Mouse (Mus musculus): ENCODE measurements around the gene Kcnq2. TPM values are rescaled to one million over a fixed set of nuclear protein-coding genes. Genes with fewer than 3 reads are reported as not detected.

The Kcnq2 gene
- 0.51 and 0.72 TPM in 2 replicates for polyA plus RNA-seq (2015; fragmentation: Nextera tagmentation; extraction: Ambion mirVana)

- under 1% methylated on average over 100 of the region's 104 CpGs for WGBS
- Histone ChIP-seq H3K9me3 (ENCODE audit: control insufficient read depth) (no peaks in the 10 kb centered on the region), H3K27me3 (replicated peaks; ENCODE audit: control insufficient read depth, insufficient read depth, low read length) (peaks cover 54% of the 10 kb centered on the region), H3K36me3 (ENCODE audit: control insufficient read depth, insufficient read depth) (no peaks in the 10 kb centered on the region), H3K9ac (ENCODE audit: low read depth, low read length) (no peak within 1 kb of the TSS), H3K4me2 (replicated peaks; ENCODE audit: low read depth) (peak within 1 kb of the TSS; percentile 63), H3K27ac (ENCODE audit: low read depth, low read length) (no peak within 1 kb of the TSS), H3K4me3 (ENCODE audit: low read depth, low read length) (peak within 1 kb of the TSS; percentile 36), H3K4me1 (replicated peaks; ENCODE audit: control insufficient read depth, insufficient read depth, low read length) (no peaks in the 10 kb centered on the region)
- ATAC-seq, result no peak
- no peak for TF ChIP-seq CTCF (IDR thresholded peaks at IDR 0.05; ENCODE audit: low read depth)
These were observed at the start of gene Kcnq2 for GRCm38 (mm10) chr2:181134591-181135445. Gene Kcnq2, minus strand, starts transcription at chr2:181135300.

- Histone ChIP-seq H3K9ac (ENCODE audit: low read depth, low read length) (no peak overlapping the region), H3K27me3 (replicated peaks; ENCODE audit: control insufficient read depth, insufficient read depth, low read length) (no peaks in the 10 kb centered on the region), H3K4me2 (replicated peaks; ENCODE audit: low read depth) (no peak overlapping the region), H3K36me3 (ENCODE audit: control insufficient read depth, insufficient read depth) (no peaks in the 10 kb centered on the region), H3K4me3 (ENCODE audit: low read depth, low read length) (no peak overlapping the region), H3K9me3 (ENCODE audit: control insufficient read depth) (no peaks in the 10 kb centered on the region), H3K4me1 (replicated peaks; ENCODE audit: control insufficient read depth, insufficient read depth, low read length) (no peaks in the 10 kb centered on the region), H3K27ac (ENCODE audit: low read depth, low read length) (no peak overlapping the region)
- ATAC-seq, result no peak
- TF ChIP-seq CTCF (IDR thresholded peaks at IDR 0.05; ENCODE audit: low read depth), result no peak
- WGBS, result 71% methylated on average over 6 of the region's 6 CpGs
These were observed 45.8 kb upstream of the Kcnq2 start for GRCm38 (mm10) chr2:181180898-181181297.

GRCm38 (mm10) chr2:181178471-181178870 is 43.4 kb upstream of the Kcnq2 start:
- 74% methylated on average over 5 of the region's 5 CpGs for WGBS
- no peak for ATAC-seq
- Histone ChIP-seq H3K9me3 (ENCODE audit: control insufficient read depth) (no peaks in the 10 kb centered on the region), H3K4me1 (replicated peaks; ENCODE audit: control insufficient read depth, insufficient read depth, low read length) (no peaks in the 10 kb centered on the region), H3K27me3 (replicated peaks; ENCODE audit: control insufficient read depth, insufficient read depth, low read length) (no peaks in the 10 kb centered on the region), H3K4me2 (replicated peaks; ENCODE audit: low read depth) (no peak overlapping the region), H3K4me3 (ENCODE audit: low read depth, low read length) (no peak overlapping the region), H3K9ac (ENCODE audit: low read depth, low read length) (no peak overlapping the region), H3K27ac (ENCODE audit: low read depth, low read length) (no peak overlapping the region), H3K36me3 (ENCODE audit: control insufficient read depth, insufficient read depth) (no peaks in the 10 kb centered on the region)
- TF ChIP-seq CTCF (IDR thresholded peaks at IDR 0.05; ENCODE audit: low read depth), result no peak

- no peak for TF ChIP-seq CTCF (IDR thresholded peaks at IDR 0.05; ENCODE audit: low read depth)
- Histone ChIP-seq H3K9me3 (ENCODE audit: control insufficient read depth) (no peaks in the 10 kb centered on the region), H3K27me3 (replicated peaks; ENCODE audit: control insufficient read depth, insufficient read depth, low read length) (no peaks in the 10 kb centered on the region), H3K4me2 (replicated peaks; ENCODE audit: low read depth) (no peak overlapping the region), H3K4me3 (ENCODE audit: low read depth, low read length) (no peak overlapping the region), H3K27ac (ENCODE audit: low read depth, low read length) (no peak overlapping the region), H3K4me1 (replicated peaks; ENCODE audit: control insufficient read depth, insufficient read depth, low read length) (no peaks in the 10 kb centered on the region), H3K9ac (ENCODE audit: low read depth, low read length) (no peak overlapping the region), H3K36me3 (ENCODE audit: control insufficient read depth, insufficient read depth) (no peaks in the 10 kb centered on the region)
- WGBS, result 80% methylated on average over 3 of the region's 3 CpGs
- no peak for ATAC-seq
These were observed 42.9 kb upstream of the Kcnq2 start for GRCm38 (mm10) chr2:181178015-181178414.

- Histone ChIP-seq H3K9me3 (ENCODE audit: control insufficient read depth) (no peaks in the 10 kb centered on the region), H3K27ac (ENCODE audit: low read depth, low read length) (no peak overlapping the region), H3K27me3 (replicated peaks; ENCODE audit: control insufficient read depth, insufficient read depth, low read length) (no peaks in the 10 kb centered on the region), H3K4me3 (ENCODE audit: low read depth, low read length) (no peak overlapping the region), H3K36me3 (ENCODE audit: control insufficient read depth, insufficient read depth) (no peaks in the 10 kb centered on the region), H3K4me2 (replicated peaks; ENCODE audit: low read depth) (no peak overlapping the region), H3K4me1 (replicated peaks; ENCODE audit: control insufficient read depth, insufficient read depth, low read length) (no peaks in the 10 kb centered on the region), H3K9ac (ENCODE audit: low read depth, low read length) (no peak overlapping the region)
- 86% methylated on average over 3 of the region's 3 CpGs for WGBS
- no peak for TF ChIP-seq CTCF (IDR thresholded peaks at IDR 0.05; ENCODE audit: low read depth)
- no peak for ATAC-seq
These were observed 39.5 kb upstream of the Kcnq2 start for GRCm38 (mm10) chr2:181174646-181175045.

GRCm38 (mm10) chr2:181166469-181166868 is 31.4 kb upstream of the Kcnq2 start:
- TF ChIP-seq CTCF (IDR thresholded peaks at IDR 0.05; ENCODE audit: low read depth), result no peak
- no peaks in the 10 kb centered on the region for H3K36me3 ChIP-seq (ENCODE audit: control insufficient read depth, insufficient read depth)
- no peak overlapping the region for H3K4me3 ChIP-seq (ENCODE audit: low read depth, low read length)
- no peak for ATAC-seq
- 0 out of 2 replicates have a peak, but pooled peaks cover 4% of the 10 kb centered on the region for H3K27me3 ChIP-seq (replicated peaks; ENCODE audit: control insufficient read depth, insufficient read depth, low read length)
- WGBS, result 74% methylated on average over 5 of the region's 5 CpGs
- H3K4me2 ChIP-seq (replicated peaks; ENCODE audit: low read depth), result no peak overlapping the region
- no peaks in the 10 kb centered on the region for H3K4me1 ChIP-seq (replicated peaks; ENCODE audit: control insufficient read depth, insufficient read depth, low read length)
- no peaks in the 10 kb centered on the region for H3K9me3 ChIP-seq (ENCODE audit: control insufficient read depth)
- no peak overlapping the region for H3K27ac ChIP-seq (ENCODE audit: low read depth, low read length)
- H3K9ac ChIP-seq (ENCODE audit: low read depth, low read length), result no peak overlapping the region
